Mouse (Mus musculus): ENCODE results near the gene Sys1.

GRCm38 (mm10) chr2:164441731-164442130, 15.0 kb upstream of the Sys1 start:
- TF ChIP-seq CTCF (conservative IDR thresholded peaks at IDR 0.05; ENCODE audit: insufficient read depth, insufficient read length, low read depth, low read length) (no peak), POLR2A (IDR thresholded peaks at IDR 0.05; ENCODE audit: low read depth, low read length) (no peak)
